Comparison of ENCODE assay signal across 30 mouse cellular contexts in genomic region chr3:149252144-149252543, GRCm38 (mm10).
DNase-seq lines count a peak whose midpoint lies in the region; ATAC-seq and TF ChIP-seq lines count a peak whose summit lies in the region.
"Had no signal": no experiment of that assay in that cellular context is flagged by ENCODE, and none has a peak within 500 bp of the region (broad histone marks: within the 10 kb centered on the region; RNA-seq: fewer than 3 reads in every experiment).

No protein-coding gene starts in this region.

- peak; percentile 85 for ATAC-seq in hindbrain, embryonic 11.5 days (ENCODE audit: low FRiP score)
- no peak for ATAC-seq in hindbrain, postnatal 0 days
- ATAC-seq in neural tube, embryonic 12.5 days (ENCODE audit: low FRiP score, low read depth), result peak; percentile 65; the same call in 1 of the 2 replicates
- ATAC-seq: forebrain, embryonic 14.5 days; inflammation-experienced regulatory T-cells, adult 6 months had no signal

- WGBS in hindbrain, embryonic 11.5 days, result 33% methylated on average over 6 of the region's 6 CpGs
- WGBS in hindbrain, postnatal 0 days, result 34% methylated on average over 6 of the region's 6 CpGs
- WGBS in neural tube, embryonic 12.5 days, result 26% methylated on average over 6 of the region's 6 CpGs

- H3K9me3 ChIP-seq in hindbrain, embryonic 11.5 days (ENCODE audit: control insufficient read depth, low read length), result no peaks in the 10 kb centered on the region
- no peaks in the 10 kb centered on the region for H3K9me3 ChIP-seq in hindbrain, postnatal 0 days (ENCODE audit: low read length)
- no peaks in the 10 kb centered on the region for H3K9me3 ChIP-seq in neural tube, embryonic 12.5 days
- H3K9me3 ChIP-seq: embryonic facial prominence, embryonic 10.5 days; embryonic facial prominence, embryonic 15.5 days; heart, embryonic 12.5 days; limb, embryonic 12.5 days; liver, embryonic 15.5 days; stomach, embryonic 15.5 days had no signal

- no peaks in the 10 kb centered on the region for H3K36me3 ChIP-seq in hindbrain, embryonic 11.5 days (ENCODE audit: control insufficient read depth, insufficient read depth, low read length)
- no peaks in the 10 kb centered on the region for H3K36me3 ChIP-seq in hindbrain, postnatal 0 days (ENCODE audit: insufficient read depth, low read length)
- no peaks in the 10 kb centered on the region for H3K36me3 ChIP-seq in neural tube, embryonic 12.5 days
- H3K36me3 ChIP-seq: embryonic facial prominence, embryonic 10.5 days; embryonic facial prominence, embryonic 15.5 days; G1E; heart, embryonic 12.5 days; limb, embryonic 12.5 days; liver, embryonic 15.5 days; stomach, embryonic 15.5 days had no signal

- peaks cover 2% of the 10 kb centered on the region; the same call in 1 of the 2 replicates for H3K27me3 ChIP-seq in hindbrain, embryonic 11.5 days (ENCODE audit: control insufficient read depth, insufficient read depth, low read length)
- no peaks in the 10 kb centered on the region; the same call in 1 of the 2 replicates for H3K27me3 ChIP-seq in hindbrain, postnatal 0 days (ENCODE audit: insufficient read depth, low read length)
- no peaks in the 10 kb centered on the region for H3K27me3 ChIP-seq in neural tube, embryonic 12.5 days (replicated peaks)
- H3K27me3 ChIP-seq: CH12.LX; embryonic facial prominence, embryonic 15.5 days; heart, embryonic 12.5 days; liver, embryonic 15.5 days; stomach, embryonic 15.5 days had no signal

- no peaks in the 10 kb centered on the region; the same call in 1 of the 2 replicates for H3K4me1 ChIP-seq in hindbrain, embryonic 11.5 days (replicated peaks; ENCODE audit: control insufficient read depth, insufficient read depth, low read length)
- peaks cover 8% of the 10 kb centered on the region; the same call in 1 of the 2 replicates for H3K4me1 ChIP-seq in hindbrain, postnatal 0 days (ENCODE audit: insufficient read depth, low read length)
- H3K4me1 ChIP-seq in neural tube, embryonic 12.5 days, result peaks cover 7% of the 10 kb centered on the region
- H3K4me1 ChIP-seq: liver, embryonic 15.5 days; stomach, embryonic 15.5 days had no signal

- no peak overlapping the region for H3K9ac ChIP-seq in hindbrain, embryonic 11.5 days (ENCODE audit: low read depth, low read length)
- no peak overlapping the region for H3K9ac ChIP-seq in hindbrain, postnatal 0 days (replicated peaks; ENCODE audit: low read length)
- H3K9ac ChIP-seq in neural tube, embryonic 12.5 days, result no peak overlapping the region
- H3K9ac ChIP-seq: embryonic facial prominence, embryonic 15.5 days; heart, embryonic 12.5 days; limb, embryonic 12.5 days; liver, embryonic 15.5 days; lung, embryonic 14.5 days; stomach, embryonic 15.5 days had no signal

- H3K27ac ChIP-seq in hindbrain, embryonic 11.5 days (ENCODE audit: low read depth, low read length), result no peak overlapping the region
- H3K27ac ChIP-seq in hindbrain, postnatal 0 days, result no peak overlapping the region
- no peak overlapping the region for H3K27ac ChIP-seq in neural tube, embryonic 12.5 days
- H3K27ac ChIP-seq: embryonic facial prominence, embryonic 10.5 days; embryonic facial prominence, embryonic 15.5 days; limb, embryonic 12.5 days; liver, embryonic 15.5 days; stomach, embryonic 15.5 days had no signal

- no peak overlapping the region for H3K4me3 ChIP-seq in hindbrain, embryonic 11.5 days (ENCODE audit: low read depth, low read length)
- H3K4me3 ChIP-seq in hindbrain, postnatal 0 days (ENCODE audit: low read length), result no peak overlapping the region
- no peak overlapping the region for H3K4me3 ChIP-seq in neural tube, embryonic 12.5 days
- H3K4me3 ChIP-seq: embryonic facial prominence, embryonic 10.5 days; embryonic facial prominence, embryonic 15.5 days; heart, embryonic 12.5 days; limb, embryonic 12.5 days; liver, embryonic 15.5 days; stomach, embryonic 15.5 days had no signal

- no peak for TF ChIP-seq CTCF in hindbrain, postnatal 0 days (IDR thresholded peaks at IDR 0.05; ENCODE audit: low read depth)

- H3K4me2 ChIP-seq in hindbrain, embryonic 11.5 days (replicated peaks; ENCODE audit: low read depth, low read length), result no peak overlapping the region
- H3K4me2 ChIP-seq in hindbrain, postnatal 0 days (ENCODE audit: low read depth, low read length), result no peak overlapping the region
- H3K4me2 ChIP-seq in neural tube, embryonic 12.5 days (replicated peaks), result no peak overlapping the region
- H3K4me2 ChIP-seq: embryonic facial prominence, embryonic 15.5 days; heart, embryonic 12.5 days; limb, embryonic 12.5 days; liver, embryonic 15.5 days; lung, embryonic 14.5 days; stomach, embryonic 15.5 days had no signal

- DNase-seq in embryo, embryonic 10 days (ENCODE audit: low spot score), result peak; percentile 18
- DNase-seq in embryo, embryonic 11 days, result no peak
- peak; percentile 39 for DNase-seq in hindbrain, embryonic 11.5 days (ENCODE audit: low spot score)
- DNase-seq in hindbrain, postnatal 0 days (ENCODE audit: low spot score), result no peak
- no peak for DNase-seq in neural tube, embryonic 10.5 days (ENCODE audit: extremely low spot score, low spot score)
- no peak for DNase-seq in layer of hippocampus, postnatal 10 days (ENCODE audit: low spot score in 2 of 2)
- DNase-seq: adrenal gland, postnatal 14 days; cerebellum, adult 11 months; cerebellum, adult 9-10 months; cerebellum, postnatal 36 days; gastrocnemius, postnatal 25 days; heart, adult 18-20 months; heart, postnatal 4 days; kidney, adult 11 months; kidney, postnatal 14 days; layer of hippocampus, adult 9-11 months; lung, embryonic 14.5 days; lung, postnatal 14 days; right cerebral cortex, postnatal 25 days had no signal

Comparison
In these comparisons a context has a peak if more than half of its experiments do, and no peak if none do; other contexts are left out.
1. DNase-seq: peak in embryo, embryonic 10 days (single experiment) and hindbrain, embryonic 11.5 days (single experiment); none in embryo, embryonic 11 days (single experiment), hindbrain, postnatal 0 days (single experiment), neural tube, embryonic 10.5 days (single experiment) and layer of hippocampus, postnatal 10 days (0 of 2).